ENCODE assay signal across 25 mouse cellular contexts in genomic region chr16:33064636-33065035, GRCm38 (mm10). TPM values are rescaled to one million over a fixed set of nuclear protein-coding genes. Genes with fewer than 3 reads are reported as not detected.
DNase-seq lines count a peak whose midpoint lies in the region; ATAC-seq and TF ChIP-seq lines count a peak whose summit lies in the region.
"Had no signal": no experiment of that assay in that cellular context is flagged by ENCODE, and none has a peak within 500 bp of the region (broad histone marks: within the 10 kb centered on the region; RNA-seq: fewer than 3 reads in every experiment).

No protein-coding gene starts in this region.

- 80% methylated on average over 9 of the region's 9 CpGs for WGBS in heart, embryonic 15.5 days
- WGBS in heart, embryonic 12.5 days = 76% methylated on average over 9 of the region's 9 CpGs
- WGBS in liver, adult 2 months = 55% methylated on average over 9 of the region's 9 CpGs
- 78% methylated on average over 9 of the region's 9 CpGs for WGBS in liver, embryonic 11.5 days
- WGBS in midbrain, postnatal 0 days = 64% methylated on average over 9 of the region's 9 CpGs
- 67% methylated on average over 9 of the region's 9 CpGs for WGBS in midbrain, embryonic 14.5 days

- no peak overlapping the region for H3K27ac ChIP-seq in heart, embryonic 15.5 days
- H3K27ac ChIP-seq in heart, embryonic 12.5 days (ENCODE audit: poor library complexity, severe bottlenecking) = no peak overlapping the region
- no peak overlapping the region for H3K27ac ChIP-seq in liver, adult 2 months (replicated peaks; ENCODE audit: insufficient read depth, low read depth, low read length)
- no peak overlapping the region for H3K27ac ChIP-seq in liver, embryonic 11.5 days (ENCODE audit: low read depth, low read length)
- H3K27ac ChIP-seq in midbrain, postnatal 0 days (ENCODE audit: low read depth, low read length) = no peak overlapping the region
- H3K27ac ChIP-seq in midbrain, embryonic 14.5 days (replicated peaks; ENCODE audit: low read depth, low read length) = no peak overlapping the region
- H3K27ac ChIP-seq: embryonic facial prominence, embryonic 13.5 days; hindbrain, embryonic 13.5 days; liver, embryonic 13.5 days; macrophage; midbrain, embryonic 13.5 days; neural tube, embryonic 15.5 days had no signal

- H3K79me2 ChIP-seq in liver, adult 2 months (ENCODE audit: control insufficient read depth, insufficient read depth, low read length) = no peaks in the 10 kb centered on the region

- H3K4me3 ChIP-seq in heart, embryonic 15.5 days = no peak overlapping the region
- H3K4me3 ChIP-seq in heart, embryonic 12.5 days = no peak overlapping the region
- no peak overlapping the region for H3K4me3 ChIP-seq in liver, adult 2 months (ENCODE audit: insufficient read depth, low read depth, low read length)
- no peak overlapping the region for H3K4me3 ChIP-seq in liver, embryonic 11.5 days (ENCODE audit: low read depth, low read length)
- no peak overlapping the region for H3K4me3 ChIP-seq in midbrain, postnatal 0 days (ENCODE audit: low read depth, low read length)
- H3K4me3 ChIP-seq in midbrain, embryonic 14.5 days (replicated peaks; ENCODE audit: low read depth, low read length) = no peak overlapping the region
- H3K4me3 ChIP-seq: embryonic facial prominence, embryonic 13.5 days; hindbrain, embryonic 13.5 days; midbrain, embryonic 13.5 days had no signal

- TF ChIP-seq CTCF in liver, adult 2 months (IDR thresholded peaks at IDR 0.05; ENCODE audit: low read depth, low read length) = peak; percentile 72
- peak; percentile 32; the same call in 1 of the 2 replicates for TF ChIP-seq CTCF in midbrain, postnatal 0 days (IDR thresholded peaks at IDR 0.05)

- intact Hi-C loops in left cerebral cortex, postnatal 14 days (cut with DNase I) = no loop called here

- DNase-seq in liver, adult 2 months (ENCODE audit: extremely low read depth, low read depth, low spot score) = peak; percentile 53
- DNase-seq in liver, embryonic 11.5 days (ENCODE audit: low spot score) = no peak
- no peak for DNase-seq in midbrain, postnatal 0 days (ENCODE audit: low spot score)
- DNase-seq in midbrain, embryonic 14.5 days = no peak
- no peak for DNase-seq in left cerebral cortex, postnatal 14 days (ENCODE audit: low spot score in 2 of 2)
- DNase-seq: adrenal gland, postnatal 14 days; cerebellum, adult 11-12 months; gastrocnemius, postnatal 14 days; heart, postnatal 36 days; kidney, adult 8-10 months; kidney, postnatal 10 days; layer of hippocampus, adult 9-11 months; liver, embryonic 13.5 days; right cerebral cortex, adult 18-20 months; spleen, adult 18-20 months; thymus, adult 2 months; thymus, postnatal 36 days had no signal

- H3K27me3 ChIP-seq in heart, embryonic 15.5 days = no peaks in the 10 kb centered on the region
- no peaks in the 10 kb centered on the region for H3K27me3 ChIP-seq in heart, embryonic 12.5 days (replicated peaks)
- H3K27me3 ChIP-seq in liver, adult 2 months (ENCODE audit: control insufficient read depth, insufficient read depth, low read length) = no peaks in the 10 kb centered on the region
- H3K27me3 ChIP-seq in liver, embryonic 11.5 days (replicated peaks; ENCODE audit: control insufficient read depth, insufficient read depth, low read length) = no peaks in the 10 kb centered on the region
- H3K27me3 ChIP-seq in midbrain, postnatal 0 days (ENCODE audit: insufficient read depth, low read length) = no peaks in the 10 kb centered on the region
- no peaks in the 10 kb centered on the region for H3K27me3 ChIP-seq in midbrain, embryonic 14.5 days (ENCODE audit: control insufficient read depth, insufficient read depth, low read length)
- H3K27me3 ChIP-seq: embryonic facial prominence, embryonic 13.5 days; hindbrain, embryonic 13.5 days; liver, embryonic 13.5 days; midbrain, embryonic 13.5 days; neural tube, embryonic 15.5 days had no signal

- H3K9me3 ChIP-seq in heart, embryonic 15.5 days (replicated peaks) = no peaks in the 10 kb centered on the region
- H3K9me3 ChIP-seq in heart, embryonic 12.5 days (replicated peaks) = no peaks in the 10 kb centered on the region
- no peaks in the 10 kb centered on the region for H3K9me3 ChIP-seq in liver, embryonic 11.5 days (ENCODE audit: control insufficient read depth, low read length)
- H3K9me3 ChIP-seq in midbrain, postnatal 0 days (ENCODE audit: low read length) = no peaks in the 10 kb centered on the region
- H3K9me3 ChIP-seq in midbrain, embryonic 14.5 days (ENCODE audit: control insufficient read depth, low read length) = no peaks in the 10 kb centered on the region
- H3K9me3 ChIP-seq: embryonic facial prominence, embryonic 13.5 days; forebrain, embryonic 10.5 days; hindbrain, embryonic 13.5 days; liver, embryonic 13.5 days; midbrain, embryonic 13.5 days; neural tube, embryonic 15.5 days had no signal

- H3K36me3 ChIP-seq in heart, embryonic 15.5 days = peaks cover 13% of the 10 kb centered on the region
- peaks cover 25% of the 10 kb centered on the region for H3K36me3 ChIP-seq in heart, embryonic 12.5 days
- H3K36me3 ChIP-seq in liver, adult 2 months (ENCODE audit: control insufficient read depth, insufficient read depth, low read length) = peaks cover 10% of the 10 kb centered on the region
- peaks cover 6% of the 10 kb centered on the region; the same call in 1 of the 2 replicates for H3K36me3 ChIP-seq in liver, embryonic 11.5 days (ENCODE audit: control insufficient read depth, insufficient read depth, low read length)
- H3K36me3 ChIP-seq in midbrain, postnatal 0 days (ENCODE audit: insufficient read depth, low read length) = peaks cover 24% of the 10 kb centered on the region
- peaks cover 29% of the 10 kb centered on the region for H3K36me3 ChIP-seq in midbrain, embryonic 14.5 days (ENCODE audit: control insufficient read depth, insufficient read depth, low read length)

- TF ChIP-seq POLR2A in liver, adult 2 months (IDR thresholded peaks at IDR 0.05; ENCODE audit: extremely low read depth, insufficient read depth, low read length) = no peak

- 0 out of 2 replicates have a peak overlapping the region, but pooled peaks have one; percentile 23 for H3K9ac ChIP-seq in heart, embryonic 15.5 days
- H3K9ac ChIP-seq in heart, embryonic 12.5 days = no peak overlapping the region
- no peak overlapping the region for H3K9ac ChIP-seq in liver, adult 2 months (ENCODE audit: low read depth, low read length)
- no peak overlapping the region for H3K9ac ChIP-seq in liver, embryonic 11.5 days (ENCODE audit: low read depth, low read length)
- H3K9ac ChIP-seq in midbrain, postnatal 0 days (replicated peaks; ENCODE audit: low read length, poor library complexity, severe bottlenecking) = no peak overlapping the region
- no peak overlapping the region for H3K9ac ChIP-seq in midbrain, embryonic 14.5 days (replicated peaks; ENCODE audit: low read length)
- H3K9ac ChIP-seq: embryonic facial prominence, embryonic 13.5 days; liver, embryonic 13.5 days had no signal

- H3K4me2 ChIP-seq in heart, embryonic 15.5 days = no peak overlapping the region
- no peak overlapping the region for H3K4me2 ChIP-seq in heart, embryonic 12.5 days
- H3K4me2 ChIP-seq in liver, embryonic 11.5 days = no peak overlapping the region
- no peak overlapping the region for H3K4me2 ChIP-seq in midbrain, postnatal 0 days (ENCODE audit: low read depth, low read length, poor library complexity, severe bottlenecking)
- no peak overlapping the region for H3K4me2 ChIP-seq in midbrain, embryonic 14.5 days (ENCODE audit: low read length)
- H3K4me2 ChIP-seq: embryonic facial prominence, embryonic 13.5 days had no signal

- no peak for ATAC-seq in heart, embryonic 15.5 days (replicated peaks; ENCODE audit: insufficient number of reproducible peaks, insufficient read depth, low FRiP score, low read depth)
- ATAC-seq in heart, embryonic 12.5 days (ENCODE audit: insufficient number of reproducible peaks, low FRiP score) = no peak
- no peak for ATAC-seq in liver, embryonic 11.5 days (replicated peaks; ENCODE audit: low FRiP score)
- no peak for ATAC-seq in midbrain, postnatal 0 days (ENCODE audit: low FRiP score)
- no peak for ATAC-seq in midbrain, embryonic 14.5 days (ENCODE audit: low FRiP score, low TSS enrichment)
- ATAC-seq: midbrain, embryonic 13.5 days had no signal

- H3K4me1 ChIP-seq in heart, embryonic 15.5 days (replicated peaks) = peaks cover 17% of the 10 kb centered on the region
- peaks cover 16% of the 10 kb centered on the region for H3K4me1 ChIP-seq in heart, embryonic 12.5 days (replicated peaks)
- H3K4me1 ChIP-seq in liver, adult 2 months (ENCODE audit: control insufficient read depth, insufficient read depth, low read length) = peaks cover 17% of the 10 kb centered on the region
- peaks cover 11% of the 10 kb centered on the region for H3K4me1 ChIP-seq in liver, embryonic 11.5 days (replicated peaks; ENCODE audit: control insufficient read depth, insufficient read depth, low read length)
- peaks cover 11% of the 10 kb centered on the region for H3K4me1 ChIP-seq in midbrain, postnatal 0 days (ENCODE audit: insufficient read depth, low read length)
- peaks cover 18% of the 10 kb centered on the region for H3K4me1 ChIP-seq in midbrain, embryonic 14.5 days (ENCODE audit: control insufficient read depth, insufficient read depth, low read length)

RNA-seq across cellular contexts. Expression of gene Lmln, which starts 2.3 kb away (rescaled TPM):
- polyA plus RNA-seq in heart, embryonic 15.5 days (2015; fragmentation: Nextera tagmentation; extraction: Ambion mirVana) = 2.4 and 3.0 TPM in 2 replicates
- 2.0 and 3.2 TPM in 2 replicates for polyA plus RNA-seq in heart, embryonic 12.5 days (2016; fragmentation: Nextera tagmentation; extraction: Ambion mirVana)
- 1.4 and 1.8 TPM in 2 replicates for total RNA-seq in liver, adult 2 months (2014; rRNA removed)
- polyA plus RNA-seq in liver, adult 2 months (2012; rRNA removed) = 0.78 and 0.81 TPM in 2 replicates
- 1.5 and 2.8 TPM in 2 replicates for polyA plus RNA-seq in liver, embryonic 11.5 days (2014; fragmentation: Nextera tagmentation; extraction: Ambion mirVana)
- total RNA-seq in midbrain, postnatal 0 days (2014; rRNA removed) = 7.6 and 19.0 TPM in 2 replicates
- 1.4 and 2.4 TPM in 2 replicates for polyA plus RNA-seq in midbrain, postnatal 0 days (2015; fragmentation: Nextera tagmentation; extraction: Ambion mirVana)
- polyA plus RNA-seq in midbrain, embryonic 14.5 days (2014; fragmentation: Nextera tagmentation; extraction: Ambion mirVana) = 2.9 and 3.2 TPM in 2 replicates
- 10 to 100 TPM; 17.7 to 20.7 TPM for total RNA-seq in left cerebral cortex, postnatal 14 days (2021)

RNA-seq across cellular contexts. Expression of gene Rpl35a, which starts 8.4 kb away (rescaled TPM):
- 481 and 593 TPM in 2 replicates for polyA plus RNA-seq in heart, embryonic 15.5 days (2015; fragmentation: Nextera tagmentation; extraction: Ambion mirVana)
- polyA plus RNA-seq in heart, embryonic 12.5 days (2016; fragmentation: Nextera tagmentation; extraction: Ambion mirVana) = 660 and 669 TPM in 2 replicates
- total RNA-seq in liver, adult 2 months (2014; rRNA removed) = 661 and 805 TPM in 2 replicates
- polyA plus RNA-seq in liver, adult 2 months (2012; rRNA removed) = 111 and 115 TPM in 2 replicates
- polyA plus RNA-seq in liver, embryonic 11.5 days (2014; fragmentation: Nextera tagmentation; extraction: Ambion mirVana) = 1,254 and 1,406 TPM in 2 replicates
- total RNA-seq in midbrain, postnatal 0 days (2014; rRNA removed) = 675 and 710 TPM in 2 replicates
- polyA plus RNA-seq in midbrain, postnatal 0 days (2015; fragmentation: Nextera tagmentation; extraction: Ambion mirVana) = 425 and 447 TPM in 2 replicates
- 477 and 558 TPM in 2 replicates for polyA plus RNA-seq in midbrain, embryonic 14.5 days (2014; fragmentation: Nextera tagmentation; extraction: Ambion mirVana)
- total RNA-seq in left cerebral cortex, postnatal 14 days (2021) = 100 to 1,000 TPM; 237 to 241 TPM

RNA-seq across cellular contexts. Expression of gene Iqcg, which starts 8.6 kb away (rescaled TPM):
- polyA plus RNA-seq in heart, embryonic 15.5 days (2015; fragmentation: Nextera tagmentation; extraction: Ambion mirVana) = 1.5 and 1.8 TPM in 2 replicates
- polyA plus RNA-seq in heart, embryonic 12.5 days (2016; fragmentation: Nextera tagmentation; extraction: Ambion mirVana) = 1.7 and 1.9 TPM in 2 replicates
- total RNA-seq in liver, adult 2 months (2014; rRNA removed) = 0.54 and 1.0 TPM in 2 replicates
- 0.55 TPM in 2 replicates for polyA plus RNA-seq in liver, adult 2 months (2012; rRNA removed)
- 4.1 and 4.2 TPM in 2 replicates for polyA plus RNA-seq in liver, embryonic 11.5 days (2014; fragmentation: Nextera tagmentation; extraction: Ambion mirVana)
- 2.5 and 8.3 TPM in 2 replicates for total RNA-seq in midbrain, postnatal 0 days (2014; rRNA removed)
- 4.7 and 5.1 TPM in 2 replicates for polyA plus RNA-seq in midbrain, postnatal 0 days (2015; fragmentation: Nextera tagmentation; extraction: Ambion mirVana)
- 4.7 and 6.2 TPM in 2 replicates for polyA plus RNA-seq in midbrain, embryonic 14.5 days (2014; fragmentation: Nextera tagmentation; extraction: Ambion mirVana)
- total RNA-seq in left cerebral cortex, postnatal 14 days (2021) = 1 to 10 TPM; 4.4 to 6.2 TPM
